Mouse (Mus musculus) liver, embryonic 14.5 days (tissue): ENCODE results near the gene Foxb2.

Experiments used
- CTCF ChIP-seq: IDR thresholded peaks from 2 replicates; pipeline ENCODE4 v1.5.1; 2016; ENCODE audit warnings: antibody characterized with exemption, low read depth, control low read depth
- EP300 ChIP-seq: IDR thresholded peaks from 2 replicates; pipeline ENCODE4 v1.6.1; 2016; ENCODE audit warnings: antibody characterized with exemption, low read depth

GRCm38 (mm10) chr19:16827657-16828056 is 45.9 kb downstream of the Foxb2 start:
- no peak for TF ChIP-seq CTCF
- TF ChIP-seq EP300: no peak
